Mouse (Mus musculus) kidney, adult 9 months (tissue): ENCODE results near the gene Aifm2.
A peak's percentile ranks its signal among the peaks of the same experiment; 100 is the strongest.

Experiments used
- DNase-seq: peaks from one replicate; pipeline ENCODE4 v3.0.0; 2022

The Aifm2 gene

GRCm38 (mm10) chr10:61714771-61715461 is at the start of gene Aifm2:
TSS of gene Aifm2 (plus strand) at chr10:61715263.
- DNase-seq: peak; percentile 77

GRCm38 (mm10) chr10:61665651-61666050 is 49.4 kb upstream of the Aifm2 start:
- no peak for DNase-seq

GRCm38 (mm10) chr10:61669289-61669688 is 45.8 kb upstream of the Aifm2 start:
- DNase-seq: no peak

- DNase-seq: no peak
Observed at GRCm38 (mm10) chr10:61669896-61670295, 45.2 kb upstream of the Aifm2 start.

- DNase-seq: no peak
Observed at GRCm38 (mm10) chr10:61670758-61671157, 44.3 kb upstream of the Aifm2 start.

- DNase-seq: no peak
Observed at GRCm38 (mm10) chr10:61675935-61676334, 39.1 kb upstream of the Aifm2 start.

GRCm38 (mm10) chr10:61679545-61679944 is 35.5 kb upstream of the Aifm2 start:
- DNase-seq: peak; percentile 60

- DNase-seq: peak; percentile 98
Observed at GRCm38 (mm10) chr10:61680015-61680913, 34.8 kb upstream of the Aifm2 start, which contains the start of gene Sar1a. TSS of gene Sar1a (plus strand) at chr10:61680299.

- DNase-seq: no peak
Observed at GRCm38 (mm10) chr10:61689405-61689804, 25.7 kb upstream of the Aifm2 start.

GRCm38 (mm10) chr10:61693563-61693962 is 21.5 kb upstream of the Aifm2 start:
- no peak for DNase-seq

GRCm38 (mm10) chr10:61694870-61695670 is 20.0 kb upstream of the Aifm2 start, which contains the start of gene Tysnd1:
TSS of gene Tysnd1 (plus strand) at chr10:61695514.
- DNase-seq: peak; percentile 98

GRCm38 (mm10) chr10:61695703-61696559 is 19.1 kb upstream of the Aifm2 start:
- DNase-seq: no peak

- DNase-seq: no peak
Observed at GRCm38 (mm10) chr10:61696560-61696823, 18.6 kb upstream of the Aifm2 start.

GRCm38 (mm10) chr10:61697028-61697427 is 18.0 kb upstream of the Aifm2 start:
- DNase-seq: peak; percentile 98

- DNase-seq: no peak
Observed at GRCm38 (mm10) chr10:61704663-61705062, 10.4 kb upstream of the Aifm2 start.

- peak; percentile 58 for DNase-seq
Observed at GRCm38 (mm10) chr10:61706412-61707375, 8.4 kb upstream of the Aifm2 start.

- DNase-seq: no peak
Observed at GRCm38 (mm10) chr10:61713601-61714000, 1.5 kb upstream of the Aifm2 start.

GRCm38 (mm10) chr10:61714146-61714545 is 917 bp upstream of the Aifm2 start:
- no peak for DNase-seq

GRCm38 (mm10) chr10:61715462-61715837 is 387 bp downstream of the Aifm2 start:
- DNase-seq: no peak

GRCm38 (mm10) chr10:61715996-61716864 is 1.2 kb downstream of the Aifm2 start:
- DNase-seq: no peak
